Mouse (Mus musculus): ENCODE results near the gene Schip1. TPM values are rescaled to one million over a fixed set of nuclear protein-coding genes. Genes with fewer than 3 reads are reported as not detected.

Gene Schip1
- polyA plus RNA-seq, 1 experiment from 2014 or later = 73.7 TPM

- H3K4me2 ChIP-seq (ENCODE audit: low read length) = 0 out of 2 replicates have a peak overlapping the region, but pooled peaks have one; percentile 0
- no peaks in the 10 kb centered on the region for H3K9me3 ChIP-seq (ENCODE audit: control insufficient read depth, low read length)
- no peak overlapping the region for H3K9ac ChIP-seq (ENCODE audit: low read length)
- ATAC-seq (ENCODE audit: insufficient number of reproducible peaks, insufficient read depth, low FRiP score, low read depth) = no peak
- no peaks in the 10 kb centered on the region; a peak in 1 of 4 replicates for H3K4me1 ChIP-seq (ENCODE audit: control insufficient read depth in 2 of 2, insufficient read depth in 2 of 2, low read length in 2 of 2)
- H3K27me3 ChIP-seq (ENCODE audit: control insufficient read depth, insufficient read depth, low read length) = no peaks in the 10 kb centered on the region
- no peak overlapping the region for H3K27ac ChIP-seq (replicated peaks in 1 of 2; ENCODE audit: control insufficient read depth in 1 of 2, insufficient read depth in 1 of 2, low read depth in 2 of 2, low read length in 2 of 2)
- no peaks in the 10 kb centered on the region for H3K36me3 ChIP-seq (ENCODE audit: control insufficient read depth, insufficient read depth, low read length)
- 51% methylated on average over 10 of the region's 10 CpGs for WGBS
- no peak overlapping the region for H3K4me3 ChIP-seq (ENCODE audit: control insufficient read depth in 1 of 2, insufficient read depth in 1 of 2, low read depth in 1 of 2, low read length in 2 of 2)
Measured at GRCm38 (mm10) chr3:68375100-68375508, 310.5 kb downstream of the Schip1 start.

DNA sequence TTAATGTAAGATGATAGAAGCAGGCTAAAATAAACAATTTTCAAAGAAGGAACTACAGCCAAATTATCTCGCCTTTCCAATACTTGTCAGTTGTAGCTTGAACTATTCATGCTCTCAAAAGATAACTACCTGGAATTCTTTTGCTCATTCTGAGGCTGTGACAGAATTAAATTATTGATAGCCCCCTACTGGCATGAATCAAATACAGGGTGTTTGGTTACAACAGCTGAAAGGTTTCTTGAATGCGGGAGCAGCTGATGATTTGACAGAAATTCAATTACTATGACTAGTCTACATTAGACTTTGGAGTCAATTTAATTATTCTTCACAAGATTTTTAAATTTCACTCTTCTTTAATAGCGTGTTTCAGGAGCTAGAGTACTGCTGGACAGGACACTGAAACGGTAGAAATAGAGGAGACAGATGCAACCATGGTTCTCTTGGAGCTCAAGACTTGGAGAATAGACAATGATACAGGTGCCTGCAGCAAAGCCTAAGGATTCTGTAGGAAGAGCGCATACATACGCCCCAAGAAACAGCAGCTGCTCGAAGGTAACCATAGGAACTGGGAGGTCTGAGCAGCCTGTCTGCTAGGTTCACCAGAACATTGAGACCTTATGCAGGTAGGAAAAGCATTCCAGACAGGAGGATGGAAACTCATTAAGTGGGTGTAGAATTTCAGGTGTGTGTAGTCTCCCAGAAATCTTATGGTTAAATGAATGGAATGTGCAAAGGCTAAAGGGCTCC is 313.0 kb downstream of the Schip1 start:
- 77% methylated on average over 7 of the region's 7 CpGs for WGBS
- Histone ChIP-seq H3K36me3 (ENCODE audit: control insufficient read depth, insufficient read depth, low read length) (no peaks in the 10 kb centered on the region), H3K9ac (ENCODE audit: low read length) (no peak overlapping the region), H3K9me3 (ENCODE audit: control insufficient read depth, low read length) (no peaks in the 10 kb centered on the region), H3K4me3 (ENCODE audit: control insufficient read depth in 1 of 2, insufficient read depth in 1 of 2, low read depth in 1 of 2, low read length in 2 of 2) (no peak overlapping the region), H3K4me1 (ENCODE audit: control insufficient read depth in 2 of 2, insufficient read depth in 2 of 2, low read length in 2 of 2) (no peaks in the 10 kb centered on the region; a peak in 1 of 4 replicates), H3K27me3 (ENCODE audit: control insufficient read depth, insufficient read depth, low read length) (no peaks in the 10 kb centered on the region), H3K4me2 (ENCODE audit: low read length) (no peak overlapping the region), H3K27ac (replicated peaks in 1 of 2; ENCODE audit: control insufficient read depth in 1 of 2, insufficient read depth in 1 of 2, low read depth in 2 of 2, low read length in 2 of 2) (no peak overlapping the region)
- ATAC-seq (ENCODE audit: insufficient number of reproducible peaks, insufficient read depth, low FRiP score, low read depth) = no peak

DNA sequence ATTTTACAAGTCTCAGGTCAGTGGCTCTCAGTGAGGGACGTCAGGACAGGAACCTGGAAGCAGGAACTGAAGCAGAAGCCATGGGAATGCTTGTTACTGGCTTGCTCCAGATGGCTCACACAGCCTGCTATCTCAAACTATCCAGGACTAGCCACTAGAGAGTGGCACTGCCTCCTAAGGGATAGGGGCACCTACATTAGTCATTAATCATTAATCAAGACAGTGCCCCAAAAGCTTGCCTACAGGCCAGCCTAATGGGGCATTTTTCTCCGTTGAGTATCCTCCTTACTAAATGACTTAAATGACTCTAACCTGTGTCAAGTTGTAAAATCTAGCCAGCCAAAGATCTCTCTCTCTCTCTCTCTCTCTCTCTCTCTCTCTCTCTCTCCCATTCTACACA is 314.2 kb downstream of the Schip1 start:
- H3K9ac ChIP-seq (ENCODE audit: low read length) = no peak overlapping the region
- no peak overlapping the region for H3K4me2 ChIP-seq (ENCODE audit: low read length)
- WGBS = 76% methylated on average over 2 of the region's 2 CpGs
- no peak overlapping the region for H3K27ac ChIP-seq (replicated peaks in 1 of 2; ENCODE audit: control insufficient read depth in 1 of 2, insufficient read depth in 1 of 2, low read depth in 2 of 2, low read length in 2 of 2)
- H3K4me3 ChIP-seq (ENCODE audit: control insufficient read depth in 1 of 2, insufficient read depth in 1 of 2, low read depth in 1 of 2, low read length in 2 of 2) = no peak overlapping the region
- H3K4me1 ChIP-seq (ENCODE audit: control insufficient read depth in 2 of 2, insufficient read depth in 2 of 2, low read length in 2 of 2) = no peaks in the 10 kb centered on the region; a peak in 1 of 4 replicates
- no peaks in the 10 kb centered on the region for H3K9me3 ChIP-seq (ENCODE audit: control insufficient read depth, low read length)
- H3K27me3 ChIP-seq (ENCODE audit: control insufficient read depth, insufficient read depth, low read length) = no peaks in the 10 kb centered on the region
- no peaks in the 10 kb centered on the region for H3K36me3 ChIP-seq (ENCODE audit: control insufficient read depth, insufficient read depth, low read length)
- no peak for ATAC-seq (ENCODE audit: insufficient number of reproducible peaks, insufficient read depth, low FRiP score, low read depth)

DNA sequence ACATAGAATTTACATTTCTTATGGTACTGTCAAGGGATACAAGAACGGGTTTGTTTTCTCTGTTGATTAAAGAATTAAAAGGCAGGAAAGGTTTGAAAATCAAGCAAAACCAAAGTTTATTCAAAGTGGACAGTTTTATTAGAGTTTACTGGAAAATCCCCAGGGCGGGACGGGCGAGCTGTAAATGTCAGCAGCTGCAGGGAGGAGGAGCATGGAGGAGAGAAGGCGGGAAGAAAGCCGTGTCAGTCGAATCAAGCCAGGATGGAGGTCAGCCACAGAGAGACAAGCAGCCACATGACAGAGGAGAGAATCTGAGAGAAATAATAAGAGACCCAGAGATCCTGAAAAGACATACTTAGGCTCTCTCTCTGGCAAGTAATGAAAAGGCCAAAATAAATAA is 314.6 kb downstream of the Schip1 start:
- WGBS = 57% methylated on average over 7 of the region's 7 CpGs
- no peaks in the 10 kb centered on the region; a peak in 1 of 4 replicates for H3K4me1 ChIP-seq (ENCODE audit: control insufficient read depth in 2 of 2, insufficient read depth in 2 of 2, low read length in 2 of 2)
- ATAC-seq (ENCODE audit: insufficient number of reproducible peaks, insufficient read depth, low FRiP score, low read depth) = no peak

GRCm38 (mm10) chr3:68383672-68384071 is 319.1 kb downstream of the Schip1 start:
- no peak overlapping the region for H3K27ac ChIP-seq (replicated peaks in 1 of 2; ENCODE audit: control insufficient read depth in 1 of 2, insufficient read depth in 1 of 2, low read depth in 2 of 2, low read length in 2 of 2)
- no peaks in the 10 kb centered on the region for H3K36me3 ChIP-seq (ENCODE audit: control insufficient read depth, insufficient read depth, low read length)
- ATAC-seq (ENCODE audit: insufficient number of reproducible peaks, insufficient read depth, low FRiP score, low read depth) = no peak
- no peaks in the 10 kb centered on the region for H3K9me3 ChIP-seq (ENCODE audit: control insufficient read depth, low read length)
- no peaks in the 10 kb centered on the region for H3K27me3 ChIP-seq (ENCODE audit: control insufficient read depth, insufficient read depth, low read length)
- H3K9ac ChIP-seq (ENCODE audit: low read length) = no peak overlapping the region
- no peak overlapping the region for H3K4me3 ChIP-seq (ENCODE audit: control insufficient read depth in 1 of 2, insufficient read depth in 1 of 2, low read depth in 1 of 2, low read length in 2 of 2)
- no peaks in the 10 kb centered on the region for H3K4me1 ChIP-seq (ENCODE audit: control insufficient read depth in 2 of 2, insufficient read depth in 2 of 2, low read length in 2 of 2)
- H3K4me2 ChIP-seq (ENCODE audit: low read length) = no peak overlapping the region

More for the DNA sequence above, 314.6 kb downstream of the Schip1 start:
- Histone ChIP-seq H3K27ac (replicated peaks in 1 of 2; ENCODE audit: control insufficient read depth in 1 of 2, insufficient read depth in 1 of 2, low read depth in 2 of 2, low read length in 2 of 2) (no peak overlapping the region), H3K4me3 (ENCODE audit: control insufficient read depth in 1 of 2, insufficient read depth in 1 of 2, low read depth in 1 of 2, low read length in 2 of 2) (no peak overlapping the region), H3K27me3 (ENCODE audit: control insufficient read depth, insufficient read depth, low read length) (no peaks in the 10 kb centered on the region), H3K9me3 (ENCODE audit: control insufficient read depth, low read length) (no peaks in the 10 kb centered on the region), H3K4me2 (ENCODE audit: low read length) (no peak overlapping the region), H3K36me3 (ENCODE audit: control insufficient read depth, insufficient read depth, low read length) (no peaks in the 10 kb centered on the region), H3K9ac (ENCODE audit: low read length) (no peak overlapping the region)

DNA sequence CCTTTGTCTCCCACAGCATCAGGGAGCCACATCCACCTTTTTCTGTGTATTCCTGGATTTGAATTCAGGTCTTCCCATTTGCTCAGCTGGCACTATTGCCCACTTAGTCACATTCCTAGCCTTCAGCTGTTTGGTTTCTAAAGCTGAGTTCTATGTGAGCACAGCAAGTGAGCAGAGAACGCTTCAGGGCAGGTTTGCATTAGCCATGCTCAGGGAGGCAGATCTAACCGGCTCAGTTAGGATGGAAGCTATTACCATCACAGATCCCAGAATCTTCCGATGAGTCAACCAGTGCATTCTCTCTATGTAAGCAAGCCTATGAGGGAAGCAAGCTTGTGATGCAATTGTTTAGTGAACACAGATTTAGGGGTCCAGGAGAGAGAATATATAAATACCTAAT is 320.9 kb downstream of the Schip1 start:
- Histone ChIP-seq H3K36me3 (ENCODE audit: control insufficient read depth, insufficient read depth, low read length) (no peaks in the 10 kb centered on the region), H3K9ac (ENCODE audit: low read length) (no peak overlapping the region), H3K27ac (replicated peaks in 1 of 2; ENCODE audit: control insufficient read depth in 1 of 2, insufficient read depth in 1 of 2, low read depth in 2 of 2, low read length in 2 of 2) (no peak overlapping the region), H3K4me1 (ENCODE audit: control insufficient read depth in 2 of 2, insufficient read depth in 2 of 2, low read length in 2 of 2) (no peaks in the 10 kb centered on the region), H3K27me3 (ENCODE audit: control insufficient read depth, insufficient read depth, low read length) (no peaks in the 10 kb centered on the region), H3K9me3 (ENCODE audit: control insufficient read depth, low read length) (no peaks in the 10 kb centered on the region), H3K4me3 (ENCODE audit: control insufficient read depth in 1 of 2, insufficient read depth in 1 of 2, low read depth in 1 of 2, low read length in 2 of 2) (no peak overlapping the region), H3K4me2 (ENCODE audit: low read length) (no peak overlapping the region)
- WGBS = 88% methylated on average over 3 of the region's 3 CpGs
- no peak for ATAC-seq (ENCODE audit: insufficient number of reproducible peaks, insufficient read depth, low FRiP score, low read depth)

- Histone ChIP-seq H3K27me3 (ENCODE audit: control insufficient read depth, insufficient read depth, low read length) (no peaks in the 10 kb centered on the region), H3K4me2 (ENCODE audit: low read length) (no peak overlapping the region), H3K9ac (ENCODE audit: low read length) (no peak overlapping the region), H3K27ac (replicated peaks in 1 of 2; ENCODE audit: control insufficient read depth in 1 of 2, insufficient read depth in 1 of 2, low read depth in 2 of 2, low read length in 2 of 2) (no peak overlapping the region), H3K9me3 (ENCODE audit: control insufficient read depth, low read length) (no peaks in the 10 kb centered on the region), H3K4me1 (ENCODE audit: control insufficient read depth in 2 of 2, insufficient read depth in 2 of 2, low read length in 2 of 2) (no peaks in the 10 kb centered on the region), H3K4me3 (ENCODE audit: control insufficient read depth in 1 of 2, insufficient read depth in 1 of 2, low read depth in 1 of 2, low read length in 2 of 2) (no peak overlapping the region), H3K36me3 (ENCODE audit: control insufficient read depth, insufficient read depth, low read length) (no peaks in the 10 kb centered on the region)
- WGBS = 90% methylated on average over 3 of the region's 3 CpGs
- ATAC-seq (ENCODE audit: insufficient number of reproducible peaks, insufficient read depth, low FRiP score, low read depth) = no peak
Measured at GRCm38 (mm10) chr3:68388023-68388422, 323.4 kb downstream of the Schip1 start.

- Histone ChIP-seq H3K27me3 (ENCODE audit: control insufficient read depth, insufficient read depth, low read length) (no peaks in the 10 kb centered on the region), H3K36me3 (ENCODE audit: control insufficient read depth, insufficient read depth, low read length) (no peaks in the 10 kb centered on the region), H3K4me2 (ENCODE audit: low read length) (no peak overlapping the region), H3K4me3 (ENCODE audit: control insufficient read depth in 1 of 2, insufficient read depth in 1 of 2, low read depth in 1 of 2, low read length in 2 of 2) (no peak overlapping the region), H3K27ac (replicated peaks in 1 of 2; ENCODE audit: control insufficient read depth in 1 of 2, insufficient read depth in 1 of 2, low read depth in 2 of 2, low read length in 2 of 2) (no peak overlapping the region), H3K4me1 (ENCODE audit: control insufficient read depth in 2 of 2, insufficient read depth in 2 of 2, low read length in 2 of 2) (no peaks in the 10 kb centered on the region), H3K9ac (ENCODE audit: low read length) (no peak overlapping the region), H3K9me3 (ENCODE audit: control insufficient read depth, low read length) (no peaks in the 10 kb centered on the region)
- WGBS = 77% methylated on average over 2 of the region's 2 CpGs
- no peak for ATAC-seq (ENCODE audit: insufficient number of reproducible peaks, insufficient read depth, low FRiP score, low read depth)
Measured at GRCm38 (mm10) chr3:68393578-68393977, 329.0 kb downstream of the Schip1 start.
